Mouse (Mus musculus) ovary, adult 18-20 months (tissue): Measurements from ENCODE around the gene Gstz1.
"Not testable (repeated sequence)": the region's sequence is repeated elsewhere in the genome, so short reads cannot be mapped to it uniquely, and the experiment has no call there.

ENCODE experiments used
- DNase-seq: peaks from one replicate; pipeline ENCODE4 v3.0.0; 2022; ENCODE audit warnings: low spot score, mixed read lengths

Gstz1 gene

DNA sequence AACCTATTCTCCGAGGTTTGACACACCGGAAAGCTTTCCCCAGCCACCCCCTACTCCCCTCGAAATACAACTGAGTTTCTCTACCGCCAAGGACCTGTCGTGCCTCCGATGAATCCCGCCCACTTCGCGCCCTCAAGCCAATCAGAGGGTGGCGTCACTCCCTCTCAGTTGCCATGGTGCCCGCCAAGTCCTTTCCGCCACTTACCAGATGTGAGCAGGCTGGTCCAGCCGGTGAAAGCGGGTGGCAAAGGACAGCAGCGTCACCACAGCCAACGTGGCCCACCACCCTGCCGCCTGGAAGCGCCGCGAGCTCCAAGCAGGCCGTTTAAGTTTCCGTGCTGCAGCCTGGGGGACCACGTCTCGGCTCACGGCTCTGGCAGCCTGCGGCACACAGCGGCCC lies at the start of gene Gstz1:
Gstz1 (plus strand) TSS at position 200 of the 400 bp plus-strand sequence.
- DNase-seq = peak; percentile 80

DNA sequence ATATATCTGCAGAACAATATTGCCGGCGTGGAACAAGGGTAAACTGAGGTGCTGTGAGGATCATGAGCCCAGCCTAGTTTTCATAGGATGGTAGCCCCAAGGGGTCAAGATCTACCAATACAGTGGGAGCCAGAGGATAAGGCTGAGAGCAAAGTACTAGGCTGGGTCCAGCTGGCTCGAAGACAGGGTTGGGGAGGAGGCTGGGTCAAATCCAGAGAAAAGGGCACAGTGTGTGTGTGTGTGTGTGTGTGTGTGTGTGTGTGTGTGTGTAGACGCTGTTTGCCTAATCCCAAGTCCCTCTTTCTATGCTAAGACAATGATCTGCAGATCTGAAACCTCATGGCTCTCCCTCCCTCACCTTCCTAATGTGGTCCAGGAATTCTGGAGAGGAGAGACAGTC lies 46.6 kb upstream of the Gstz1 start:
- no peak for DNase-seq

DNA sequence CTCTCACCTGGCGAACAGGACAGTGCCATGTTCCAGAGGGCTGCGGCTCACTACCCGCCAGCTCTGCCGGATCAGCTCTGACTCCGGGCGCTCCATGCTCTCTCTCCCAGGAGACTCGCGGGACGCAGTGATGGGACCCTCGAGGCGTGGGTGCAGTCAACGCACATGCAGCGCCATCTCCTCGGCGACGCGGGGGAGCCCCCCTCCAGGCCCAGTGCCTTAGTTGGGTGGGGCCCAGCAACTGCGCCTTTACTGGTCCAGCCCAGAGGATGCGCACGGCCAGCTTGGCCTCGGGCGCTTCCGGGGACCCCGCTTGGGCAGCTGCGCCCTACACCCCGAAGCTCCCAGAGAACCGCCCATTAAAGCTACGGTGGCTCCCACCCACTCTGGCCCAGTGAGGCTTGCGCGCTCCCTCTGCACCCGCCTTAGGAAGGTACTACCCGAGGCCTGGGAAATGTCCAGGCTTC lies 44.8 kb upstream of the Gstz1 start, which contains the start of gene Ngb:
Ngb (minus strand) TSS at position 375 of the 467 bp plus-strand sequence.
- DNase-seq = no peak

DNA sequence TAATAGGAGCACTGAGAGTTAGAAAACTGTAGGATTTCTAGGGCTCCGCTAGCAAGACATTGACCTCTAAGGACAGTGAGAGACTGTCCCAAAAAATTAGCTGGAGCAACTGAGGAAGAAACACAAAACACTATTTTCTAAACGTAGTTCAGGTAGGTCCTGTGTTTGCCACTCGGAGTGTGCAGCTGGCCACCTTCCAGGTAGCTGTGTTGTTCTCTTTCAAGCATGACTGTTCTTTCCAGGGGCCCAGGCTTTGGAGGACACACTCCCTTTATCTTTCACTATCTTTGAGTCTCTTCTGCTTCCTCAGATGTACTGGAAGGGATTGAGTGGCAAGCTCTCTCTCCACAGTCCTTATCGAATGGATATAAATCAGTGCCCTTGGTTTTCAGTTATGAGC lies 43.5 kb upstream of the Gstz1 start:
- no peak for DNase-seq

DNA sequence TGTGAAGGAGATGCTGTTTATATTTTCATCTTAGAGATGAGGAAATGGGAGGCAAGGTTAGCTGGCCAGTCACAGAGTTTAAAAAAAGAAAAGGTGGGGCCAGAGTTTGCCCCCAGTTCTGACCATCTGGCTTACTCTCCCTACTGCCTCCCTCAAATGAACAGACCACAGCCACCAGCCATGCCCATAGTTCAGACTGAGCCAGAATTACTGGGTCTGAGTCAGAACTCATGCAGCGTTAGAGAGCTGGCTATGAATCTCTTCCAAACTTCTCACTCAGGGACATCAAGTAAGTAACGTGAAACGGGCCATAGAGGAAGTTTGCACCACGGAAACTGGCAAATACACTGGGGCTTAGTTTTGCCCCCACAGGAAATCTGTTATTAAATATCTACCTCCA lies 42.2 kb upstream of the Gstz1 start:
- no peak for DNase-seq

DNA sequence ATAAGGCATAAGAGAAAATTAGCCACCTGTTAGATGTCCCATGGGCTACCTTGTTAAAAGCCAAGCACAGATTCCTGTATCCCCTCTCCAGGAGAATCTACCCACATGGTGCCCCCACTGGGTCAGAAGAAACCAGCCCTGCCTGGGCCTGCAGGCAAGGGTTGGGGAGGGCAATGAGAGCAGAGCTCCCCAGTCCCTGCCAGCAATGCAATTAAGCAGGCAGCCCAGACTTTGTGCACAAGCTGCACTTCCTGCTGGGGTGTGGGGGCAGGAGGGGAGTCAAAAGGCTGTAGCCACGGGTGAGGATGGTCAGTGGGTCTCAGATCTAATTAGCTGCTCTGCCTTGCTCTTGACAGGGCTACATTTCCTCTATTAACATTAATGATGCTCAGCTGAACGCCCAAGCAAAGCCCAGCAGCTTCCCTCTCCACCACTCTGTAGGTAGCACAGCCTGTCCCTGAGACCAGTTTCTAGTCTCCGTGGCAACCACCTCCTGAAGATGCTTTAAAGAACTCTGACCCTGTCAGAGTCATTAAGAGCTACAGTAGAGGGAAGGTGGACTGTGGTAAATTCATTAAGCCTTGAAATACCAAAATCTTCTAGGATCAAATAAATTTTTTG lies 39.5 kb upstream of the Gstz1 start:
- no peak for DNase-seq

DNA sequence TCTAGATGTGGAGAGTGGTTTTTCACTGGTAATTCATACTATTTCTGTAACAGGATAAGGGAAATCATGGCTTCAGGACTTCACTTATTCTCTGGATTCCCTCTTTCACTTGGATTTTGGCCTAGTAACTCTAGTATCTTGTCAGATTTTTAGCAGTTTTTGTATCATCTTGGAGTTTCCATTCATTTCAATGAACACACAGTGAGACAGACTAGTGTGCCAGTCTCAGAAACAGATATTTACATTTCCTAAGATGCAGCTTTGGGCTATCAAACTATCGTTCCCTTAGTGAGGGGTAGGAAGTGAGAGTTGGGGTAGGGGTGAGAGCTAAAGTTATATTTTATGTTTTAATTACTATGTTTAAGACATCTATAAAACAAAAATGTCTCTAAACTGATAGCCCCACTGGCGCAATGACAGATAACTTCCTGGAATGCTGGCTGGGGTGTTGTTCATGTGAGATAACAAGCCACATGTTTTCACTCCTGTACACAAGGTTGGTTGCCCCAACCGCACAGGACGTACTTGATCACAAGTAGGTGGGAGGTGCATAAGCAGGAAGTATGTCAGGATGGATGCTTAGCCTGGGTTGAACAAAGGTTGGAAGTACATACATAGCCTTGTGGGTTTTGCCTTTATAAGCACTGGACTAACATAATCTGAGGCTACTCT lies 24.9 kb upstream of the Gstz1 start:
- DNase-seq = no peak

DNA sequence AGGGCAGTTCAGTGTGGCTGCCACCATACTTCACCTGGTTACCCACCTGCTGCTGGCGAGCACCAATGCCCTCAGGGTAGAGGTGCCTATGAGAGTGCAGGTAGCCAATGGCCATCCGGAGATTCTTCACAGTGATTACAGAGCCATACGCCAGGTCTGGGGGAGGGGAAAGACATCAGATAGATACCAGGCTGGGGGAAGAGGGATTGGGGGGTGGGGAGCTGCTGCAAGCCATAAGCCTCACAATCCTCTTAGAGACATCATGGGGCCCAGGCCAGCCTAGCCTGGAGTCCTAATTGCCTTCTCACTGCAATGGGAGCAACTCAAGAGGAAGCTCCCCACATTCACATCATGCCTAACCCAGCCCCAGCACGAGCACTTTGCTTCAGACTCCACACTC lies 19.7 kb upstream of the Gstz1 start:
- no peak for DNase-seq

DNA sequence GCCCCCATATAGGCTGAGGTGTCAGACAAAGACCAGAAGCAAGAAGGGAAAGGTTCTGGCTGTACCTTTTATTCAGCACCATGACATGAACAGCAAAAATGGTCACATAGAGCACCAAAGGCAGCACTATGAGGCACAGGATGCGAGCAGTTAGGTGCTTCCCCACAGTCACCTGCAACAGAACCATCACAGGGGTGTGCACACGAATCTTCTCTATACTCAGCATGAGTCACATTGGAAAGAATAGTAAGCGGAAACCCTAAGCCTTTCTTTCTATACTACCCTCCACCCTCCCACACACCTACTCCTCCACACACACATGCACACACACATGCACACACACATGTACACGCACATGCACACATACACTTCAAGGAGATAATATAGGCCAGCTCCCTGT lies 16.7 kb upstream of the Gstz1 start:
- DNase-seq = no peak

DNA sequence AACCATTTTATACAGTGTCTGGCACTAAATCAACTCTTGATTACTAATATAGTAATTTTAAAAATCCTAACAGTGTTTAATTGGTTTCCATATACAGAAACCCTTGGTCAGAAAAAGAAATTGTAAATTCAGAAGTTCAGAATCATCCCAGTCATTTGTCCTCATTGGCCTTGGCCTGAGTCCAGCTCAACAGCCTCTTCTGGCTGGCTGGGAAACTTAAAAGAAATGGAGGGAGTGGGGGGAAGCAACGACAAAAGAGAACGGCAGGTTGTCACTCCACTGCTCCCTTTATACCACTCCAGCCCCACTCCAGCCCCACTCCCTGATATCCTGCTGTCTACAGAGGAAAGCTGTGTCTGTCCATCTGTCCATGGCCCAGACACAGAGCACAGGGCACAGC lies 15.8 kb upstream of the Gstz1 start:
- no peak for DNase-seq

DNA sequence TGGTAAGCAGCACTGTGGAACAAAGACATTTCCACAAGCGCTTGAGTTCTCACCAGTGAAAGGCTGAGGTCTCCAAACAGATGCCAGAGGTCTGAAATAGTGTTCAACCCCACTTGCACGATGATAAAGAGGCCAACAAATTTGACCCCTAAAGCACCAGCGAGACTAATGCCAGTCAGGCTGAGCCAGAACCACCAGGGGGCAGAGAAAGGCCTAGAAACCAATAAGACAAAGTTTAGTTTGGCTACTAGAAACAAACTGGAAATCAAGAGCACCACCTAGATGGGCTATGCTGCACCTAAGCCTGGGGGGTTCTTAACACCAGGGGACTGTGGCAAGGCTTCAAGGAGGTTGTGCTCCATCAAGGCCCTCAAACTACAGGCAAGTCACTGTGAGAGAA lies 15.3 kb upstream of the Gstz1 start:
- DNase-seq = no peak

DNA sequence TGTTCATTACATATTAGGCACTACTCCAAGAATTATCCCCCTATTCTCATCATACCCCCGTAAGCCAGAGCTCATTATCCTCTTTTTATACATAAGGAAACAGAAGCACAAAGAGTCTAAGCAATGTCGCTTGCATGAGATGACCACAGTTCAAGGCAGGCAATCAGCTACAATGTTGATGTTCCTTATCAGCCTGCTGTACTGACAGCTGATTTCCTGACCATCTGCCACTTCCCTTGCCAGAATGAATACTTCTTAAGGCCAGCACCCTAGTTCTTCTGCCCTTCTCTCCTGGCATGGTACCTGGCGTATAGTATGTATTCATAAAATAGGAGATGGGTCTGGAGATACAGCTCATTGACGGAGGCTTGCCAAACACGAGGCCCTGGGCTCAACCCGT lies 14.8 kb upstream of the Gstz1 start:
- no peak for DNase-seq

DNA sequence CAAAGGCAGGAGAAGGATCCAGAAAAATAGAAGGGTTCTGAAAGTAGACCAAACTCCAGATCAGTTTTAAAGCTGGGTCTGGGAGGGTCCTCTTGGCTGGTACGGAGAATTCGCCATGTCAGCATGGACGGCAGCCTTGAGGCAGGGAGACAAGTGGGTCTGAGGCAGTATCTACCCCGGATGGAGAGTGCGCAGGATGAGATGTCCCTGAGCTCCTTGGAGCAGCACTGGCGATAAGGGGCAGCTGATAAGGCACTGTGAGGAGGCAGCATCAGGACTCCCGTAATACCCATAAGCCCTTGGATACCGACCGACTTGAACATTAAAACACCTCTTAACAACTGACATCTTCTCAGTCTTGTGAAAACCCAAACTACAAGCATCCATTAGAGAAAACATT lies 14.2 kb upstream of the Gstz1 start:
- peak; percentile 51 for DNase-seq

DNA sequence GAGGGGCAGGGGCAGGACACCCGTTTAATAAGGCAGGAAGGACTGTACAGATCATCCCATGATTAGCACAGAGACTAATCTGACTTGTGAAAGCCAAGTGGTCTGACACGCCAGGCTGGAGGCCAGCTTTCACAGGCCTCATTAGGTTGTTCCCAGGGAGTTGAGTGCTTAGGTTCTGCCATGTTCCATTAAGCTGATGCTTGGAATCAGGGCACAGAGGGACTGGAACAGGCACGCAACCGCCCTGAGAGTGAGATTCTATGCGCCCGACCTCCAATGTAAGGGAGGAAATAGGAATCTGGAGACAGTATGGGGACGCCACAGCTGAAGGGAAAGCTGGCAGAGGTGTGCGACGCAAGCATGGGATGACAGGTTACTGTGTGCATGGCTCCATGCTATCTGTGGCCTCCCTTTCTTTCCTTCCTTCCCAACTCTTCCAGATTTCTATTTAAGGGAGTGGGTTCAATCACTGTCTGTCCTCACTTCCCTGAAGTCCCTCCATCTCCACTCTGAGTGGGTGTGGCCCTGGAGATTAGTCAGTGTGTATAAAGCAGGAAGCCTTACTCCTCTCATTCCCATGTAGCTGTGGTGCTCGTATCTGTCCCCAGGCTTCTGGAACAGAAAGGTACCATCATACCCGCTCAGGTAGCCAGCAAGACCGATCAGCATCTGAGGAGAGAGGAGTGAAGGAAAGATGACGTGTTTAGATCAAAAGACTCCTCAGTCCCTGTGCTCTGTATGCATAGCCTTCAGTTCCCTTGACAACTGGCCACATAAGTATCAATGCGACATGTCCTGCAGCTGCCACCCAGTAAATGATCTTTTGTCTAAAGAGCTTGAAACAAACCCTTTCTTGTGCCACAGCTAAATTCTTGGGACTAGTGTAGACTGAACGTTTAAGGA lies 9.3 kb upstream of the Gstz1 start:
- DNase-seq = no peak

DNA sequence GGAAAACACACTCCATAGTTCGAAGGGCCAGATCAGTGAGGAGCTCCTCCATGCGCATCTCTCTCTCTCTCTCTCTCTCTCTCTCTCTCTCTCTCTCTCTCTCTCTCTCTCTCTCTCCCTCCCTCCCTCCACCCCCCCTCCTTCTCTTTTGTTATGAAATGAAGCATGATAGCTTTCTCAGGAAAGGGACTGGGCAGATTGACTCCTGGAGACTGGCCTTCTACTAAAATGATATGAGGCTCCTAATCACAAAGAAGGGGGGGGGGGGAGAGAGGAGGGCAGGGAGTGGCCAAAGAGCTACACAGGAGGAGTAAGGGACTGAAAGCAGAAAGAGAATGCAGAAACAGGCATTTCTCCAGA lies 8.6 kb upstream of the Gstz1 start:
- no peak for DNase-seq

DNA sequence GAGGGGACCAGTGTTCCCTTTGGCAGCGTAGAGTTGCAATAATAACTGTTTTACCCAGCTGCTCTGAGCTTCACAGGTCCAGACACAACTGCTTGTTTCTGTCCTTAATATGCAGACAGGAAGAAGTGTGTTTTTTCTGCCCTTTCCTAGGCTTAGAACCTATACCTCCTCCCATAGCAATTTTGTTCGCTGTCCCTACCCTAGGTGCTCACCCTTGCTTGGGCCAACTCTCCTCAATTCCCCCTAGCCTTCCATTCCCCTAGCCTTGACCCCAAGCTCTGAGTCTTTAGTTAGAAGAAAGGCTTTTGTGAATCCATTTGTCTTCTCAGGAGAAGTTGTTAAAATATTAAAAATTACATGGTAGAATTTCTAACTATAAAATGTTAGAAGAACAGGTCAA lies 8.2 kb upstream of the Gstz1 start:
- no peak for DNase-seq

DNA sequence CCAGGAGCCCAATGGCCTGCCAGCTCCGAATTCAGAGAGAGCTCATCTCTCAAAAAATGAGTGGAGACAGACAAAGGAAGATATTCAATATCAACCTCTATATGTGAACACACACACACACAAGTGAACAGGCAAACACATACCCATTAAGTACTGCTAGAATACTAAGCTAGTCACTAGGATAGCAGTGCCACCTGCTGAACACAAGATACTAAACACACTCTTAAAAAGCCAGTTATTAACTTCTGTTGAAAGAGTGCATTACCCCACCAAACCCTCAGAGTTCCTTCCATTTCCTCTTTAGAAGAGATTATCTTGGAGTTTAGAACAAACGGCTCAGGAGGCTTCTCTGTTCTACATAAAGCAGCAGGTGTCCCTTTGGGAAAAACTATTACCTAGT lies 4.8 kb upstream of the Gstz1 start:
- no peak for DNase-seq

DNA sequence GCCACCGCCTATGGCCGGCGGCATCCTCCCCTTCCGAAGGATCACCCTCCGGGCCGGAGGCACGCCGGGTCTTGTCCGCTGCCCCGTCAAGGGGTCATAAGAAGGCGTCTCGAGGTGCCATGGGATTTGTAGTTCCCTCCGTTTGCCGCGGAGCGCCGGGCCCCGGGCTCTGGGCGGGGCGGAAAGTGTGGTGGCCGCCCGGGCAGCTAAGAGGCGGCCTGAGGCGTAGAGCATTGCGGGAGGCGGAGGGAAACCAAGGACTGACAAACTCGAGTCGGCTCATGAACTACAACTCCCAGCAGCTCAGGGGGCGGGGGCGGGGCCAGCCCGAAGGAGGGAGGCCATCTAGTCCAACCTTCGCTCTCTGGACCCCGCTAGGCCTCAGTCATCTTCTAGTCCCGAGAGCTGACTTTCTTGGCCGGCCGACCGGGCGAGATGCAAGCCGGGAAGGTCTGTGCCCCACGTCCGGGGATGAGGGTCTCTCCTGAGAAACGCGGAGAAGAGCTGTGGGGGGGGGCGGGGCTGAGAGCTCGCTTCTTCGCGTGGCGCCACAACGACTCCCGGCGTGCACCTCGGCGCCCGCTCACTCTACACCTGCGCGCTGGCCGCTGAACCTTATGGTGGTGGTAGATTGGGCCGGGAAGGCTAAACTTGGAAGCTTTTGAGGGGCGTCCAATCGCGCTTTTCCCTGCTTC lies 577 bp downstream of the Gstz1 start, which contains the start of gene Pomt2:
Pomt2 (minus strand) TSS at position 574 of the 695 bp plus-strand sequence.
- DNase-seq = peak; percentile 95

DNA sequence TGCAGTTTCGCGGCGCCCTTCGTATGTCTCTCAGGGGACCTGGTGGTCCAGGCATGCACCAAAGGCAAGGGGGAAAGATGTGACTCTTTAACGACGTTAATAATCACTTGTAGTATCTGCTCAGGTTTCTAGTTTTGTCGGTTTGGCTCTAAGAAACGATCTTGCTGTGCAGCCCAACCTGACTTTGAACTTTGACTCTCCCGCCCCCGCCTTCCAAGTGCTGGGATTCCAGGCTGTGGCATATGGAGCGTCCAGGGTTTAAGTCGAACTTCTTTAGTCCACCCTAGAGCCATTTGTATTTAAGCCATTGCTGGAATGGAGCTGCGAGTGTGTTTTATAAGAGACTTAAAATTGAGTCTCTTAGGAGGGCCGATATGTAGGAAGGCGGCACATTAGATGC lies 1.2 kb downstream of the Gstz1 start:
- no peak for DNase-seq

DNA sequence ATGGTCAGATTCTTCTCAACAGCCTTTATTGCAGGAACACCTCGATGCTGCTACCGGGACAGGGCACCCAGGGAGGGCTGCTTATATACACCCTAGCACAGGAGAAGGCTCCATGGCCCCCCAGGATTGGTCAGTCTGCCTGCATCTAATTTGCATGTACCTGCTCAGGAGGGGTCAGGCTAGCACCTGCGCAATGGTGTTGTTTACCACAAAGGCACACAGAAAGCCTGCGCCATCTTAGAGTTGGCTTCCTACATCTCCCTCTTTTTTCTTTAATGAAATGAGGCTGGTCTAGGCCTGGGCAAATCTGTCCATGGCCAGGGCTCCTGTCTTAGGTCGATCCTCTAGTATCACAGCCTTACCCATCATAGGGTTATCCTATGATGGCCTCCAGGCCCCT lies 2.5 kb downstream of the Gstz1 start:
- no peak for DNase-seq

DNA sequence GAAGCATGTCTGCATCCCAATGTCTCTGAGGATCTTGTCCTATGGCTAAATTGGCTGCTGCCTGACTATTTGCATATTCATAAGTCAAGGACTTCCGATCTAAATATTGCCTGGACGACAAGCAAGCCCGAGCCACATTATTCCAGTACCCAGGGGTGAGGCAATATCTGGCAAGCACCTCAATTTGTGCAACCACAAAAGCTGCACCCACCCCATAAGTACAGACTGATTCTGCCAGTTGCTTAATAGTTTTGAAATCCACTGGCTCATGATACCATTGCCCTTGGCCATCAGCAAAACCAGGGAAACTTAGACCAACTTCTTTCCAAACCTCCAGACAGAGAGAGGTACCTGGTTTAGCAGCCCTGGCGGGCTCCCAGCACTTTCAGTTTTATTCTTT lies 7.5 kb downstream of the Gstz1 start:
- DNase-seq = not testable (repeated sequence)

DNA sequence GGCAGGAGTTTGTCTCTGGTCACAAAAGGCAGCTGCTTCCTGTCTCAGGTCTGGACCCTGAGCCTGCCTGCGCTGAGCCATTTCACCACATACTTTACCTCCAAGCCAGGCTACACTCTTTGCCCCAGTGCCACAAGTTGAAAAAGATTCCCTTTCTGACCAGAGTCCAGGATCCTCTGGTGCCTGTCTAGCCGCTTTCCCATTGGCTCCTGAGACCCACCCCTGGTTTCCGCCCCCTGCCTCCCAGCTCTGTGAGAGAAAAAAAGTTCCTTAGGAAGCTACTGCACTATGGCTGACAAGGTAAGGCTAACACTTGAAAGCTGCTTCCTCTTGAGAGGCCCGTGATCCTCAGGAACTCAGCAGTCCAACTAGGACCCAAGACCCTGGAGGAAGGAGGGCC lies 10.4 kb downstream of the Gstz1 start:
- DNase-seq = no peak
